Mouse (Mus musculus) lung, embryonic 16.5 days (tissue): ENCODE measurements around the gene Madd. TPM values are rescaled to one million over a fixed set of nuclear protein-coding genes. Genes with fewer than 3 reads are reported as not detected.

Experiments
- ATAC-seq: fragments of 200-750 bp; cut with Nextera tagmentation; 2 replicates; pipeline ENCODE4 v1.8.0; 2017; ENCODE audit warnings: low read depth, mild to moderate bottlenecking, moderate library complexity
- H3K27ac ChIP-seq: fragments of 300-500 bp; sonication (generic); 2 replicates; pipeline ENCODE4 v1.5.1; 2014; ENCODE audit warnings: mild to moderate bottlenecking, control low read depth, low read length
- H3K27me3 ChIP-seq: fragments of 300-500 bp; sonication (generic); 2 replicates; pipeline ENCODE4 v1.6.1; 2014; ENCODE audit warnings: low read depth, low read length, mixed read lengths; ENCODE audit not compliant: control insufficient read depth, insufficient read depth
- H3K36me3 ChIP-seq: fragments of 300-500 bp; sonication (generic); 2 replicates; pipeline ENCODE4 v1.6.1; 2014; ENCODE audit warnings: low read length; ENCODE audit not compliant: control insufficient read depth, insufficient read depth
- H3K4me1 ChIP-seq: fragments of 300-500 bp; sonication (generic); replicated peaks from 2 replicates; pipeline ENCODE4 v1.6.1; 2014; ENCODE audit warnings: low read length, mixed read lengths; ENCODE audit not compliant: control insufficient read depth, insufficient read depth
- H3K4me2 ChIP-seq: fragments of 300-500 bp; sonication (generic); 2 replicates; pipeline ENCODE4 v1.6.1; 2014; ENCODE audit warnings: low read depth, low read length, control low read depth
- H3K4me3 ChIP-seq: fragments of 300-500 bp; sonication (generic); 2 replicates; pipeline ENCODE4 v1.5.1; 2014; ENCODE audit warnings: mild to moderate bottlenecking, low read length, control low read depth
- H3K9ac ChIP-seq: fragments of 300-500 bp; sonication (generic); 2 replicates; pipeline ENCODE4 v1.6.1; 2014; ENCODE audit warnings: low read length, control low read depth
- H3K9me3 ChIP-seq: fragments of 300-500 bp; sonication (generic); 2 replicates; pipeline ENCODE4 v1.6.1; 2016; ENCODE audit warnings: low read length; ENCODE audit not compliant: control insufficient read depth
- WGBS: fragments of 180-500 bp; shearing (Covaris S2); extraction: QIAGEN DNeasy Blood & Tissue Kit; methylation state at CpG from one replicate; pipeline ENCODE4 v1.1.7; 2014; 5-methylcytosine and 5-hydroxymethylcytosine counted together
- polyA plus RNA-seq: library from polyadenylated mRNA; unstranded; fragments of >200 nt; fragmentation: Nextera tagmentation; extraction: Ambion mirVana; gene quantifications from 2 replicates; pipeline ENCODE4 v1.2.1, GENCODE M21; 2015

The Madd gene
- polyA plus RNA-seq, 1 experiment from 2014 or later: 10.4 TPM

DNA sequence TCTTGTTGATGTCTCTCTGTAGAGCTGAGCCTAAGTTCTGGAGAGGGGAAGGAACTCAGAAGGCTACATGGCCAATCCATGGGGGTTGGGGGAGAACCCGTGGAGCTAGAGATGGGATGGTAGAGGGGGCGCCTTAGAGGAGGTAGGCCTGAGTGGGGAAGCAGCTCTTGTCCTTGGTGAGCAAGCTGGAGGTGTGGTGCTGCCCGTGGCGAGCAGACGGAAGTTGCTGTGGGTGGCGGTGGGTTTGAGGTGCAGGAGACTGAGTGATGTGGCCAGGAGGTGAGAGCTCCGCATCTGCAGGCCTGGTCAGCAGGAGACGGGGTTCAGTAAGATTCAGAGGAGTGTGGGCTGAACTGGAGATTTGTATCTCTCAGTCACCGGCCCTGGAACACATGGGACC is 96.2 kb downstream of the Madd start:
- no peaks in the 10 kb centered on the region; the same call in 1 of the 2 replicates for H3K4me1 ChIP-seq
- H3K4me3 ChIP-seq: no peak overlapping the region
- H3K9ac ChIP-seq: no peak overlapping the region
- no peak overlapping the region for H3K4me2 ChIP-seq
- 80% methylated on average over 9 of the region's 9 CpGs for WGBS
- no peak for ATAC-seq
- no peaks in the 10 kb centered on the region for H3K27me3 ChIP-seq
- no peaks in the 10 kb centered on the region for H3K36me3 ChIP-seq
- H3K9me3 ChIP-seq: no peaks in the 10 kb centered on the region
- no peak overlapping the region for H3K27ac ChIP-seq

Other genes starting within 250 kb of the Madd start
- 71.6 and 75.9 TPM in 2 replicates for gene Celf1, start 243.5 kb downstream of the Madd start, polyA plus RNA-seq
- 2.0 and 2.3 TPM in 2 replicates for gene Rapsn, start 148.2 kb downstream of the Madd start, polyA plus RNA-seq
- gene Psmc3, start 129.8 kb downstream of the Madd start, polyA plus RNA-seq: 278 and 298 TPM in 2 replicates
- 39.2 and 44.4 TPM in 2 replicates for gene Slc39a13, start 113.4 kb downstream of the Madd start, polyA plus RNA-seq
- gene Spi1, start 101.4 kb downstream of the Madd start, polyA plus RNA-seq: 6.4 and 8.8 TPM in 2 replicates
- gene Mybpc3, start 65.7 kb downstream of the Madd start, polyA plus RNA-seq: 13.0 and 18.0 TPM in 2 replicates
- 27.0 and 30.8 TPM in 2 replicates for gene Nr1h3, start 19.0 kb upstream of the Madd start, polyA plus RNA-seq
- 32.6 and 33.3 TPM in 2 replicates for gene Acp2, start 19.0 kb upstream of the Madd start, polyA plus RNA-seq
- gene Ddb2, start 53.1 kb upstream of the Madd start, polyA plus RNA-seq: 22.0 and 22.1 TPM in 2 replicates
- gene Pacsin3, start 72.1 kb upstream of the Madd start, polyA plus RNA-seq: 52.8 and 57.4 TPM in 2 replicates
- 86.0 and 89.8 TPM in 2 replicates for gene Arfgap2, start 81.1 kb upstream of the Madd start, polyA plus RNA-seq